Mouse (Mus musculus) stomach, postnatal 0 days (tissue): Measurements from ENCODE around the gene Zfx. TPM values are rescaled to one million over a fixed set of nuclear protein-coding genes. Genes with fewer than 3 reads are reported as not detected.

ENCODE experiments used
- ATAC-seq: fragments of 200-750 bp; cut with Nextera tagmentation; 2 replicates; pipeline ENCODE4 v1.8.0; 2017; ENCODE audit not compliant: low FRiP score, low TSS enrichment
- DNase-seq: peaks from one replicate; pipeline ENCODE4 v3.0.0-alpha.2; 2016; ENCODE audit warnings: low spot score
- H3K27ac ChIP-seq: fragments of 300-500 bp; sonication (generic); replicated peaks from 2 replicates; pipeline ENCODE4 v1.5.1; 2014; ENCODE audit warnings: mild to moderate bottlenecking, control low read depth
- H3K27me3 ChIP-seq: fragments of 300-500 bp; sonication (generic); 2 replicates; pipeline ENCODE4 v1.6.1; 2014; ENCODE audit warnings: low read length; ENCODE audit not compliant: control insufficient read depth, insufficient read depth
- H3K36me3 ChIP-seq: fragments of 300-500 bp; sonication (generic); 2 replicates; pipeline ENCODE4 v1.6.1; 2014; ENCODE audit warnings: low read length, mixed read lengths; ENCODE audit not compliant: control insufficient read depth, insufficient read depth
- H3K4me1 ChIP-seq: fragments of 300-500 bp; sonication (generic); replicated peaks from 2 replicates; pipeline ENCODE4 v1.6.1; 2014; ENCODE audit warnings: antibody characterized with exemption; ENCODE audit not compliant: control insufficient read depth, insufficient read depth
- H3K4me2 ChIP-seq: fragments of 300-500 bp; sonication (generic); replicated peaks from 2 replicates; pipeline ENCODE4 v1.6.1; 2014; ENCODE audit warnings: low read depth, mild to moderate bottlenecking, control low read depth, moderate library complexity
- H3K4me3 ChIP-seq: fragments of 300-500 bp; sonication (generic); 2 replicates; pipeline ENCODE4 v1.5.1; 2014; ENCODE audit warnings: low read depth, low read length, control low read depth
- H3K9ac ChIP-seq: fragments of 300-500 bp; sonication (generic); 2 replicates; pipeline ENCODE4 v1.6.1; 2014; ENCODE audit warnings: mild to moderate bottlenecking, low read length, control low read depth, mixed read lengths
- H3K9me3 ChIP-seq: fragments of 300-500 bp; sonication (generic); 2 replicates; pipeline ENCODE4 v1.6.1; 2016; ENCODE audit warnings: low read length; ENCODE audit not compliant: control insufficient read depth
- CTCF ChIP-seq: IDR thresholded peaks from 2 replicates; pipeline ENCODE4 v1.5.1; 2016; ENCODE audit warnings: antibody characterized with exemption, low read depth, mild to moderate bottlenecking, moderate library complexity
- EP300 ChIP-seq: optimal IDR thresholded peaks from 2 replicates; pipeline ENCODE3; 2016; ENCODE audit warnings: antibody characterized with exemption
- WGBS: fragments of 180-500 bp; shearing (Covaris S2); extraction: QIAGEN DNeasy Blood & Tissue Kit; methylation state at CpG from one replicate; pipeline ENCODE4 v1.1.7; 2014; 5-methylcytosine and 5-hydroxymethylcytosine counted together
- polyA plus RNA-seq: library from polyadenylated mRNA; unstranded; fragments of >200 nt; fragmentation: Nextera tagmentation; extraction: Ambion mirVana; gene quantifications from 2 replicates; pipeline ENCODE4 v1.2.1, GENCODE M21; 2015

Zfx gene
- polyA plus RNA-seq, 1 experiment from 2014 or later = 12.7 TPM

DNA sequence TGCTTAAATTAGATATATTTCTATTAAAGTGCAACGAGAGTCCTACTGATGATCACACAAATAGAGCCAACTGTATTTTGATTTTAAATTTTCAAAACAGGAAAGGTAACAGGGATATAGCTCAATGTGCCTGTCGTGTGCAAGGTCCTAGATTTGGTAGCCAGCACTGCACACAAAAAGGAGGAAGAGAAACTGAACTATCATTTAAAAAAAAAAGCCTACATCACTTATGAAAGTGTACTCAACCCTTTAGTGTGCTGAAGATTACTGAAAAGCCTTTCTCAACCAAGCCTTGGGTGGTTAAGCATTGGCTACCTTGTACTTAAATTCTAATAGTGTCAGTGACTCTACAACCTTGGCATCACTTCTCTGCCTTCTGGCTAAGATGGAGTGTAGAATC, 2.4 kb upstream of the Zfx start:
- no peaks in the 10 kb centered on the region for H3K4me1 ChIP-seq
- ATAC-seq = no peak
- DNase-seq = no peak
- TF ChIP-seq CTCF (no peak), EP300 (no peak)
- no peaks in the 10 kb centered on the region for H3K36me3 ChIP-seq
- no peaks in the 10 kb centered on the region for H3K27me3 ChIP-seq
- no peaks in the 10 kb centered on the region for H3K9me3 ChIP-seq
- 79% methylated on average over 2 of the region's 2 CpGs for WGBS
- no peak overlapping the region for H3K9ac ChIP-seq
- H3K4me2 ChIP-seq = no peak overlapping the region
- no peak overlapping the region for H3K27ac ChIP-seq
- H3K4me3 ChIP-seq = no peak overlapping the region

DNA sequence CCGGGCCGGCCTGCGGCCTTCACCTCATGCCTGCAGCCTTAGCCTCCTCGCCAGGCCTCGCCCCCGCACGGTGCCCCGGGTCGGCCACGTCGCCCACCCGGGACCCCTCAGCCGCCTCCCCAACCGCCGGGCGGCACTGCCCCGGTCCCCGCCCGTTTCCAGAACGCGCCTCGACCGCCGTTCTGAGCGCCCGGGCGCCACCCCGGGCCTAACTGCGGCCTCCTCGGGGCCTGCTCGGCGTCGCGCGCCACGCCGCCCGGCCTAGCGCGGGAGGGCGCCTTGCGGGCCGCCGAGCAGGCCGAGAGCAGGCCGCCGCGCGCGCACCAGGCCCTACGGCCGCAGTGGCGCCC, 818 bp downstream of the Zfx start:
- no peaks in the 10 kb centered on the region for H3K36me3 ChIP-seq
- no peaks in the 10 kb centered on the region for H3K9me3 ChIP-seq
- peak overlapping the region; percentile 35 for H3K4me2 ChIP-seq
- no peak for DNase-seq
- peak overlapping the region; percentile 59 for H3K4me3 ChIP-seq
- H3K27me3 ChIP-seq = no peaks in the 10 kb centered on the region
- peak; percentile 63 for ATAC-seq
- peak overlapping the region; percentile 99 for H3K27ac ChIP-seq
- no peaks in the 10 kb centered on the region for H3K4me1 ChIP-seq
- H3K9ac ChIP-seq = peak overlapping the region; percentile 94
- TF ChIP-seq CTCF (no peak), EP300 (no peak)
- WGBS = 25% methylated on average over 9 of the region's 53 CpGs

DNA sequence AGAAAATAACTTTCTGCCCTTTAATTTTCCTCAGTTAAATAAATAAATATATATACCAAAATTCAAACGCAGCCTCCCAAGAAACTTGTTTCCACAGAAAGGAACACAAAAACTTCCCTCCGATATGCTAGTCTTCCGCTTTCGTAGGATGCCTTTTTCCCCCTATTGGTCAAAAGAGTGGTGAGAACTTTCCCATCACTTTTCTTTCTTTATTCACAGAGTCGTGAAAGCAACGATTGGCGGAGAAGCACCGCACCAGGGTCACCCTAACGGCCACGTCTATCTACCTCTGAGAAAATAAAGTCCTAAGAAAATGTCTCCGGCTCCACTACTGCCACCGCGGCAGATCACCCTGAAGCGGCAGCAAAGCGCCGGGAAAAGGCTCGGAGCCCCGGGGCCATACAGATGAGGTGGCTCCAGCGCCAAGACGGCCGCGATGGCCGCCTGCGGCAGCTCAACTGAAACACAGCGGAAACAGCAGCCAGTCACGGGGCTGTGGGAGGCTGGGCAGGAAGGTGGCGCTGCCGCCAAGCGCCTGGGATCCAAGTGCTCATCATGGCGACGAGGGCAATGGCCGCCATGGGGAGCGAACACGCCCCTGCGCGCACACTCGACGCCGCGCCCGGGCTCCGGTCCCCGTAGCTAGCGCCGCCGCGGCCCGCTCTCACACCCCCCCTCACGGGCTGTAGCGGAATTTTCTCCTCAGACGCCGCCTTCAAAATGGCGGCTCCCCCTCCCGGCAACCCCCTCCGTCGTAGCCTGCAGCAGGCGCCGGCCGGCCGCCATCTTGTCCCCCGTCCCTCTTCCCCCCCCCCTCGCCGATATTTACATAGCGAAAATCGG, 1.4 kb downstream of the Zfx start:
- ATAC-seq = peak; percentile 93

DNA sequence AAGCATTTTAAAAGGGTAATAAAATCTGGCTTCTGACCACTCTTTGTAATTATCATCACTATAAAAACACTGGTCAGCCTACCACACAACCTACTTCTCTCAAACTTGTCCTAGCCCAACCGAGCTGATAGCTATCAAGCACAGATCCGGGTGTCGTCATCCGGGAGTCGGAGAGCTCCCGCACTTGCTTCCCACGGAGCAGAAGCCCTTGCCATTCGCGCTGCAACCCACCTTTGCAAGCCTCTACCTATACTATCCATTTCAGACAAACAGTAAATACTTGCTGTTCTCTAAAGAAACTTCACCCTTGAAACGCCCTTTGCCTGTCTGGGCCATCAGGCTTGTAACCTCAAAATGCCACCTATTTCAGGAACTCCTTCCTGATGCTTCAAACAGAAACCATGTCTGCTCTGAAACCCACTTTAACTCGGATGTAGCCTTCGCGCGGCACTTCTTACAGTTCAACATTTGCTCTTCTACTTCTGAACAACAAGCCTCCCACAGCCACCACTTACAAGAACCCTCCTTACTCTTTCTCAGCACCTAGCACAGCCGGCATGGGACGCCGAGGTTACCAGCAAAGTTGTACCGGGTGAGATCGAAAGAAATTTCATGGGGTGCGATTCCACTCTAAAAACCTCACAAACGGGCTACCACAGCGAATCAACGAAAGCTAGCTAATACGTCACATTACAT, 2.2 kb downstream of the Zfx start:
- TF ChIP-seq EP300 (no peak), CTCF (no peak)
- H3K9me3 ChIP-seq = no peaks in the 10 kb centered on the region
- H3K9ac ChIP-seq = peak overlapping the region; percentile 94
- no peak for ATAC-seq
- H3K27ac ChIP-seq = peak overlapping the region; percentile 99
- DNase-seq = peak; percentile 32
- H3K4me2 ChIP-seq = peak overlapping the region; percentile 60
- peak overlapping the region; percentile 59 for H3K4me3 ChIP-seq
- WGBS = 21% methylated on average over 24 of the region's 24 CpGs
- no peaks in the 10 kb centered on the region for H3K27me3 ChIP-seq
- no peaks in the 10 kb centered on the region for H3K4me1 ChIP-seq
- H3K36me3 ChIP-seq = no peaks in the 10 kb centered on the region

More for the DNA sequence above, 1.4 kb downstream of the Zfx start:
- Histone ChIP-seq H3K27me3 (no peaks in the 10 kb centered on the region), H3K9ac (peak overlapping the region; percentile 94), H3K36me3 (no peaks in the 10 kb centered on the region), H3K4me2 (peak overlapping the region; percentile 60), H3K9me3 (no peaks in the 10 kb centered on the region), H3K4me1 (no peaks in the 10 kb centered on the region), H3K4me3 (peak overlapping the region; percentile 59), H3K27ac (peak overlapping the region; percentile 99)
- DNase-seq = peak; percentile 89
- no peak for TF ChIP-seq EP300
- peak; percentile 62 for TF ChIP-seq CTCF
- 19% methylated on average over 38 of the region's 65 CpGs for WGBS

DNA sequence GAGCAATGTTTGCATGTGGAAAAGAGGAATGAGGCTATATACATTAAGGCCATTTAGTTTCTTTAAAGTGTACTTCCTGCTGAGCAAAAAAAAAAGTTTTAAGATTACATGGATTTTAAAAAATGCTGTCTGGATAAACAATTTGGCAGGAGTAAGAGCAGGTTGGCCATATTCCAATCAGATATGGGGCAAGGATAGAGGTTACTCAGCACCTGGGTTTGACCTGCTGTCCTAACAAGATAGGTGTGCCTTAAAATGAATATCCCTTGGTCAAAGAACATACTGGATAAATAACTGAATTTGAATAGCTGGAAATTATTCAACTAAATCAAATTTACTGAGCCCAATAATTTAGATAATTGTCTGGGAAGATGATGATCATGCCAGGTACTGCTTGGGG, 5.2 kb downstream of the Zfx start:
- H3K27me3 ChIP-seq = no peaks in the 10 kb centered on the region
- no peaks in the 10 kb centered on the region for H3K36me3 ChIP-seq
- H3K4me3 ChIP-seq = no peak overlapping the region
- H3K9ac ChIP-seq = no peak overlapping the region
- DNase-seq (no peak), ATAC-seq (no peak)
- H3K27ac ChIP-seq = no peak overlapping the region
- no peaks in the 10 kb centered on the region for H3K9me3 ChIP-seq
- H3K4me1 ChIP-seq = no peaks in the 10 kb centered on the region
- TF ChIP-seq EP300 (no peak), CTCF (no peak)
- no peak overlapping the region for H3K4me2 ChIP-seq

DNA sequence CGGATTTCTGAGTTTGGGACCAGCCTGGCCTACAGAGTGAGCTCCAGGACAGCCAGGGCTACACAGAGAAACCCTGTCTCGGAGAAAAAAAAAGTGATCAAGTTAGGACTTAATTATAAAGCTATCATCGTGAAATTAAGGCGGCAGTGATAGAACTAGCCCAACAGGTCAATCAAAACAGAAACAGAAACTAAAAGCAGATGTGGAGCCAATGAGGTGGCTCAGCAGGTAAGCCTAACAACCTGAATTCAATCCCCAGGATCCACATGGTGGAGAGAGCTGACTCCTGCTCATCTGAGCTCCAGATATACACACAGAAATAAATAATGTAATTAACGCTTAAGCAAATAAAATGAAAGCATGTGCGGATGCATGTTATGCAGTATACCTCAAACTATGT, 7.6 kb downstream of the Zfx start:
- Histone ChIP-seq H3K9ac (no peak overlapping the region), H3K27ac (no peak overlapping the region), H3K4me1 (no peaks in the 10 kb centered on the region), H3K4me3 (no peak overlapping the region), H3K4me2 (no peak overlapping the region), H3K27me3 (no peaks in the 10 kb centered on the region), H3K36me3 (no peaks in the 10 kb centered on the region), H3K9me3 (no peaks in the 10 kb centered on the region)
- no peak for ATAC-seq
- DNase-seq = no peak
- TF ChIP-seq EP300 (no peak), CTCF (no peak)
- 66% methylated on average over 6 of the region's 6 CpGs for WGBS
